Mouse (Mus musculus): ENCODE results near the gene Creb1.
"Not testable (repeated sequence)": the region's sequence is repeated elsewhere in the genome, so short reads cannot be mapped to it uniquely, and the experiment has no call there.

Creb1 gene

GRCm38 (mm10) chr1:64616881-64617714 lies 84.7 kb downstream of the Creb1 start, which contains the start of gene Mettl21a:
Gene Mettl21a (minus strand): TSS chr1:64617242.
- DNase-seq (ENCODE audit: low read depth, low spot score) = peak; percentile 94

DNA sequence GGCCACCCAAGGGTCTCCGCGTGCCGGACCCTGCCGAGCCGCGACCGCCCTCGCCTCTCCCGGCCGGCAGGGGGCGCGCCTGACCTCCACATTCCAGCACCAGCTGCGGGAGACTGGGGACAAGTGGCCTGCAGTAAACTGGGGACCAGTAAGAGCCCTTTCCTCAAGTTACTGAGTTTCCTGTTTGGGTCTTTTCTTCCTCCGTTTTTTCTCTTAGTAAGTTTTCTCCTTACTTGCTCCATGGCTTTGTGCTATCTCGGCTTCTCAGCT lies 85.2 kb downstream of the Creb1 start:
- DNase-seq (ENCODE audit: low read depth, low spot score) = peak; percentile 81

GRCm38 (mm10) chr1:64618226-64618625 lies 85.8 kb downstream of the Creb1 start:
- DNase-seq (ENCODE audit: low read depth, low spot score) = no peak

- DNase-seq (ENCODE audit: low read depth, low spot score) = peak; percentile 69
These were observed 88.7 kb downstream of the Creb1 start for GRCm38 (mm10) chr1:64621116-64621515.

DNA sequence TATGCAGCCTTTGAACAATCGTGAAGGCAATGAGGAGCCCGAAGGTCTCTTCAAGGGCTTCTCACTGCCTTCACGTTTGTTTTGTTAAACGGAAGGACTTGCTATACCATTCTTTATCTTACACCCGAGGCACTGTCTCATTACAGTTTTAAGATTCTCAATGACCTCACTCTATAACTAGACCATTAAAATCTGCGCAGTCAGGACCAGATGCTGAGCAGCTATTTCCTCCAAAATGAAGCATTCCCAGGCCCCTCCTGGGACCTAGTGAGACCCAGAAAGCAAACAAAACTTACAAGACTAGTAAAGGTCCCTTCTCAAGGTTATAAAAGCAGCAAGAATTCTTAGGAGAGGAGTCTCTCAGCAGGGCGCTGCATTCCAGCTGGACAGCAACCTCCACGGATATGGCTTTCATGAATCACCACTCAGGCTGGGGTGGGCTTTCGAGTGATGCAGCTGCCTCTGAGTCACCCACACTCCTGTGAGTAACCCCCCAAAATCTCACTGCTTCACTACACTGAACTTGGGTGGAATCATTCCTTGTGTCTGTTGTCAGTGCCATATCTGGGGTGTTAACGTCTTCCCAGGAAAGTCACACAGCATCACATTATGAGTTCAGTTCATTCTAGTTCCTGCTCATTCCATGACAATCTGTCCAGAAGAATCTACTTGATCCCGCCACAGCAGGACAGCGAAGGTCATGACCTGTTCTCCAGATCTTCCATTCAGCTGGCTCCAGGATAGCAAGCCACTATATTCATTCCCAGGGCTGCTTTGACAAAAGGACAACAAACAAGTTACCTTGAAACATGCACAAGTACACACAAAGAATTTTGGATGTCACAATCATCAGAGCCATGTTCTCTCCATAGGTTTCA lies 91.4 kb downstream of the Creb1 start:
- peak; percentile 72 for DNase-seq (ENCODE audit: low read depth, low spot score)

GRCm38 (mm10) chr1:64625214-64625613 lies 92.8 kb downstream of the Creb1 start:
- no peak for DNase-seq (ENCODE audit: low read depth, low spot score)

GRCm38 (mm10) chr1:64631526-64631925 lies 99.1 kb downstream of the Creb1 start:
- DNase-seq (ENCODE audit: low read depth, low spot score) = no peak

- DNase-seq (ENCODE audit: low read depth, low spot score) = no peak
These were observed 100.8 kb downstream of the Creb1 start for GRCm38 (mm10) chr1:64633237-64633636.

DNA sequence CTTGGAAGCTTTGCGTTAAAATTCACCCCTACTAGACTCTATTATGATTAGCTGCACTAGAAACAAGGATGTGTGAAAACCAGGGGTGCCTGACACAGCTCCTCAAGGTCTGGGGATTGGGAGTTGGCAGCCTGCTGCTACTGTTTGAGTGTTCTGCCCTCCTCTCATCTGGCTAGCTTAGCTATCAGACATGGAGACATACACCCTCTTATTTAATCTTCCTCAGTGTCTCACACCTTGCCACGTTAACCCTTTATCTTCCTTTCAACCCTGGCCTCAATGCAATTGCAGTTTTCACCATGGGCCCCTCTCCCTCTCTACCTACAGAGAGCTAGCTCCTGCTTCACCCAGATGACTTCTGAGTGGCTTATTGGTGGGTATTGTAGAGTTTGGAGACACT lies 103.2 kb downstream of the Creb1 start:
- DNase-seq (ENCODE audit: low read depth, low spot score) = no peak

GRCm38 (mm10) chr1:64639279-64639678 lies 106.8 kb downstream of the Creb1 start:
- DNase-seq (ENCODE audit: low read depth, low spot score) = no peak

GRCm38 (mm10) chr1:64641069-64641468 lies 108.6 kb downstream of the Creb1 start:
- DNase-seq (ENCODE audit: low read depth, low spot score) = no peak

DNA sequence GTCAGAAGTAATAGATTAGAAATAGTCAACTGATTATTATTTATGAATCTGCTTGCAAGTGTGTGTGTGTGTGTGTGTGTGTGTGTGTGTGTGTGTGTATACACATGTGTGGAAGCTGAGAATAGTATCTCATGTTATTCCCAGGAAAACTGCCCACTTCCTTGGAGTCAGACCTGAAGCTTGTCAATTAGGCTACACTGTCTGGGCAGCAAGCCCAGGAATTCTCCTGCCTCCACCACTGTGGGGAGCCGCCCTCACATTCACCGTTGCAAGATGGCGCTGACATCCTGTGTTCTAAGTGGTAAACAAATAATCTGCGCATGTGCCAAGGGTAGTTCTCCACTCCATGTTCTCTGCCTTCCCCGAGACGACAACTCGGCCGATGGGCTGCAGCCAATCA lies 110.1 kb downstream of the Creb1 start:
- DNase-seq (ENCODE audit: low read depth, low spot score) = not testable (repeated sequence)

GRCm38 (mm10) chr1:64644513-64644912 lies 112.1 kb downstream of the Creb1 start:
- no peak for DNase-seq (ENCODE audit: low read depth, low spot score)

GRCm38 (mm10) chr1:64649362-64650124 lies 117.1 kb downstream of the Creb1 start:
- DNase-seq (ENCODE audit: low read depth, low spot score) = peak; percentile 81

- DNase-seq (ENCODE audit: low read depth, low spot score) = no peak
These were observed 121.3 kb downstream of the Creb1 start for GRCm38 (mm10) chr1:64653701-64654100.

Measured in 3T3-L1 (cell line).